Mouse (Mus musculus) CD4-positive helper T cell, adult 2 months (primary cell): Measurements from ENCODE around the gene Unc5a.

Source experiments
- DNase-seq: peaks from one replicate; pipeline ENCODE4 v3.0.0-alpha.2; 2012; ENCODE audit warnings: low read depth, missing footprints, low spot score

Unc5a gene

GRCm38 (mm10) chr13:54955695-54956471 lies 6.7 kb downstream of the Unc5a start:
- DNase-seq, result peak; percentile 29

GRCm38 (mm10) chr13:54957281-54957680 lies 8.1 kb downstream of the Unc5a start:
- no peak for DNase-seq

- no peak for DNase-seq
These were observed 10.0 kb downstream of the Unc5a start for GRCm38 (mm10) chr13:54959059-54959701.

- no peak for DNase-seq
These were observed 10.6 kb downstream of the Unc5a start for GRCm38 (mm10) chr13:54959842-54960241.

- no peak for DNase-seq
These were observed 11.3 kb downstream of the Unc5a start for GRCm38 (mm10) chr13:54960491-54960890.

GRCm38 (mm10) chr13:54965256-54965655 lies 16.0 kb downstream of the Unc5a start:
- DNase-seq, result no peak

- DNase-seq, result no peak
These were observed 18.3 kb downstream of the Unc5a start for GRCm38 (mm10) chr13:54967501-54967900.

GRCm38 (mm10) chr13:54968636-54969035 lies 19.4 kb downstream of the Unc5a start:
- DNase-seq, result no peak

GRCm38 (mm10) chr13:54969513-54969912 lies 20.3 kb downstream of the Unc5a start:
- no peak for DNase-seq

GRCm38 (mm10) chr13:54970521-54971247 lies 21.5 kb downstream of the Unc5a start:
- DNase-seq, result peak; percentile 20

- no peak for DNase-seq
These were observed 26.3 kb downstream of the Unc5a start for GRCm38 (mm10) chr13:54975546-54975945.

GRCm38 (mm10) chr13:54978804-54979203 lies 29.6 kb downstream of the Unc5a start:
- no peak for DNase-seq

GRCm38 (mm10) chr13:54980957-54981356 lies 31.7 kb downstream of the Unc5a start:
- DNase-seq, result no peak

GRCm38 (mm10) chr13:54983001-54983400 lies 33.8 kb downstream of the Unc5a start:
- DNase-seq, result no peak

- no peak for DNase-seq
These were observed 34.4 kb downstream of the Unc5a start for GRCm38 (mm10) chr13:54983614-54984013.

- no peak for DNase-seq
These were observed 38.2 kb downstream of the Unc5a start for GRCm38 (mm10) chr13:54987405-54987804.

GRCm38 (mm10) chr13:54988181-54988760 lies 39.1 kb downstream of the Unc5a start:
- peak; percentile 13 for DNase-seq

- DNase-seq, result no peak
These were observed 43.0 kb downstream of the Unc5a start for GRCm38 (mm10) chr13:54992215-54992614.

- DNase-seq, result no peak
These were observed 45.4 kb downstream of the Unc5a start for GRCm38 (mm10) chr13:54994576-54994975.

GRCm38 (mm10) chr13:54995161-54995560 lies 46.0 kb downstream of the Unc5a start:
- DNase-seq, result no peak

GRCm38 (mm10) chr13:54997568-54997967 lies 48.4 kb downstream of the Unc5a start:
- no peak for DNase-seq

- DNase-seq, result no peak
These were observed 51.2 kb downstream of the Unc5a start for GRCm38 (mm10) chr13:55000433-55000832.
